Mouse (Mus musculus) urinary bladder, postnatal 10 days (tissue): ENCODE results near the gene Krt81.

ENCODE experiments used
- DNase-seq: peaks from one replicate; pipeline ENCODE4 v3.0.0; 2022; ENCODE audit warnings: low spot score

Krt81 gene

DNA sequence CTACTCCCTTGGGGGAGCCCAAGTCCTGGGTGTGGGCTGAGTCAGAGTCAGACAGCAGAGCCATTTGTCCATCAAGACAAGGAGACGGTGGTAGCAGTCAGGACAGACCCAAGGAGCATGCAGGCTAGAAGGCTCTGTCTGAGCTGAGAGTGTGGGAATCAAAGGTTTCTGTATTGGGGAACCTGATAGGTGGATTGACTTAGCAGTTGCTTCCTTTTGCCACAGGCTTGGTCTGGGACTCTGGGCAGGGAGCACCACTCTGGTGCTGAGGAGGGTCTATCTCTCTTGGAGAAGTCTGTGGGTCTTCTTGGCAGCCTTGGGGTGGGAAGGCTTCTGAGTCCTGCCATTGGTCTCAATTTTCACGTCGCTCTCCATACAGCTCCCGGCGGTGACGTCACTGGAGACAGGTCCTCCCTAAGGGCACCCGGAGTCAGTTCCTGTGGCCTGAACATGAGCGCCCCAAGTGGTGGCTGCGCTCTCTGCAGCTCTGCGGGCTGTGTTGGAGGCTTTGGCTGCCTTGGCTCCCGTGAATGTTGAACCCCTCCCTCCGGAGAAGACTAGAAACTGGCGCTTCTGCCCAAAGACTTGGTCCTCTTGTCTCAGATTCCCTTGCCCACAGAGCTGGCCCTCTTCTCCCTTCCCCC lies 10.3 kb downstream of the Krt81 start:
- DNase-seq = no peak

DNA sequence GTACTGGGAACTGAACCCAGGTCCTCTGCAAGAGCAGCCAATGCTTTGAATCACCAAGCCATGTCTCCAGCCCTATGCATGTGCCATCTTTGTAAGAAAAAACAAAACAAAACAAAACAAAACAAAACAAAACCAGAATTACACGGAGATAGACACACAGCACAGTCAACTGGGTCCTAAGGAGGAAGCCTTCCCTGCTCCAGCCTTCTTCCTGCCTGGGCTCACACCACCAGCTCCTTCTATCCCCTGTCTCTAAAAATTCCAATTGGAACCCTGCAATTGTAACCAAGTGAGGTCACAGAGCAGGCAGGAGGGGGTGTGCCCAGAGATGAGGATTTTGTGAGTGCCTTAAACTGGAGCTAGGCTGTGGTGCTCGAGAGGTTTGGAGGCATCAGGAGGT lies 16.1 kb downstream of the Krt81 start, which contains the start of gene Krt88:
Krt88 (plus strand) TSS at position 301 of the 400 bp plus-strand sequence.
- DNase-seq = no peak

DNA sequence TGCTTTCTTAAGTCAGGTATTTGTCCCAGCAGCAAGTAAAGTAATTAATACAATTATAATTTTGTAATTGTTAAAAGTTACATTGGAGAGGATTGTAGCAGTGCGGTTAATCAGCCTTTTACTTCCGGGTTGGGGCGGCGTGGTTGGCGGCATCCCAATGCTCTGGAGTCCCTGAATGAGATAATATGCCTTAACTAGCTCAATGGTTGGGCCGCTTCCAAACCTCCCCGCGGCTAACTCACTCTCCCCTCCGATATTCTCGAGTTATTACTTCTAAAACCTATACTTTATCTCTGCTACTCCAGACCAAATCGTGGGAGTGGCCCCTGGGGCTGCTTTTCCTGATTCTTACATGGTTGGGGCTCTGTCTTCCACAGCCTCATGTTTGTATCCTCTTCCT lies 17.0 kb downstream of the Krt81 start:
- DNase-seq = no peak

DNA sequence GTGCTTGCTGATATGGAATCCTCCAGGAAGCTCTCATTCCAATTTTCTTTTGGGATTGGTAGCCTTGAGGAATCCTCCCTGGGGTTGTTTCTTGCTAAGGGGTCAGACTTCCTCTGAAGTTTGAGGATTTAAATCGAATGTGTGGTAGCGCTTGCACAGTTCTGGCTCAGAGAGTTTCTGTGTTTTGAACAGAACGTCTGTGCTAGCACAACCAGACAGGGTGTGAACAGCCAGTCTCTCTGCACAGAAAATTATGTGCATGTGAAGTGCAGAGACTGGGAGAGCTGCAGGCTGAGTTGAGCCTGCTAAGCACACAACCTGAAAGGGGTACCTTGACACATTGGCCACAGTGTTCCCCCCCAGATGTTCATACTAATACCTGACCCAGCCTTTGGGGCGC lies 22.7 kb downstream of the Krt81 start:
- DNase-seq = no peak

DNA sequence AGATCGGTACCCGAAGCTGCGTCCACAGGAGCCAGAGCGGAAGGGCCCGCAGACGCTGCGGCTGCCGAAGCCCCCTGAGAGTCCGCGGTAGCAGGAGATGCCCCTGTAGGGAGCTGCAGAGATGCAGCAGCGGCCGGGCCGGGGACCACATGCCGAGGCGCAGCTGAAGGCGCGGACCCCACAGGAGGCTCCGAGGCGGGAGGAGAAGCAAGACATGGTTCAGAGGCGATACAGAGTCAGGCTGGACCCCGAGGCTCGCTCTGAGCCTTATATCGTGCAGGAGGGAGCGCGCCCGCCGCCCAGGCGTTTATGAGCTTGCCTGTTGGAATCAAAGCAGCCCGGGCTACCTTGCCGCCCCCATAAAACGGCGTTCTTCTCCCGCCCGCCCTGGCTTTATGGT lies 25.0 kb downstream of the Krt81 start, which contains the start of gene Krt87:
Krt87 (minus strand) TSS at position 250 of the 400 bp plus-strand sequence.
- no peak for DNase-seq

DNA sequence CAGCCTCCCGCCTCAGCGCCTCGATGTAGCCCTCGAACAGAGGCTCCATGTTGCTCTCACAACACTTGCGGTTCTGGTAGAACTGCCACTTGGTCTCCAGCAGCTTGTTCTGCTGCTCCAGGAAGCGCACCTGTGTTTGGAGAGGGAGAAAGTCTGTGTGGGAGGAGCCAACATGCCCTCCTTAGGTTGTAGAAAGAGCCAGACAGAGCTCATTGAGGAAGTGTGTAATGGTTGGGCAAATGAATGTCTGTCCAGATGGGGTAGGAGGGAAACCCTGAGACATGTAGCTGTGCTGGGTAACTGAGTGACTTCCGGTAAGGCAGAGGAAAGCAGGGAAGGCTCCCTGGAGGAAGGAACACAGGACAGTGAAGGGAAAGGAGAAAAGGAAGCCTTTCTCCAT lies 26.9 kb downstream of the Krt81 start:
- DNase-seq = no peak

DNA sequence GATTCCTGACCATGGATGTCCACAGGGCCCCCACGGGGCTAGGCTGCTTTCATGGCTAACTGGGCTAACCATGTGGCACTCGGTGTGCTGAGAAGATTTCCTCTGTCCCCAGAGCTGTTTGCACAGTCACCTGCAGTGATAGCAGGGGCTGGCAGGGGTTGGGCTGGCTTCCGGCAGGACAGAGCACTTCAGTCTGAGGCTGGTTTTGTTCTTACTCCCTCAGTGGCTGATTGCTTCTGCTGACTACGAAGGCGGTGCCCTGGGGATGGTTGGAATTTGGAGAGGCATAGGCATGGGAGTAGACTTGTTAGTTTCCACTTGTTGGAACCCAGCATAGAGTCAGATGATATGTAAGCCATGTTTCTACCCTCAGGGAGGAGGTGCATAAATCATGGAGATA lies 38.6 kb downstream of the Krt81 start:
- DNase-seq = no peak

DNA sequence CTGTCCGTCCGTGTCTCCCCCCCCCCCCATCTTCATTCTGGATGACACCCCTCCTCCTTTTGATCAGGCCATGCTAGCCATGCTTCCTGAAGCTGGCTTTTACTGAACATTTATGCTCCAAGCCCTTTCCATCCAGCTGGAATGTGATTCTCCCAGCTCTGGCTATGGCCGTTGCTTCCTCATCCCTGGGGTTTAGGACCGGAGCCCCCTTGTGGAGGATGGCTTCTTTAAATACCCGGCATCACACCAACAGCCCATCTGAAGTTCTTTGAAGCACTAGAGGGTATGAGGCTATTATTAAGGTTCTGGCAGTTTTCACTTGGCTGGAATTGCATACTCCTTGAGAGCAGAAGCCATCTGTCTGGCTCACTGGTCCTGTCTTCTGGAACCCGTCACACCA lies 42.6 kb downstream of the Krt81 start:
- DNase-seq = no peak

DNA sequence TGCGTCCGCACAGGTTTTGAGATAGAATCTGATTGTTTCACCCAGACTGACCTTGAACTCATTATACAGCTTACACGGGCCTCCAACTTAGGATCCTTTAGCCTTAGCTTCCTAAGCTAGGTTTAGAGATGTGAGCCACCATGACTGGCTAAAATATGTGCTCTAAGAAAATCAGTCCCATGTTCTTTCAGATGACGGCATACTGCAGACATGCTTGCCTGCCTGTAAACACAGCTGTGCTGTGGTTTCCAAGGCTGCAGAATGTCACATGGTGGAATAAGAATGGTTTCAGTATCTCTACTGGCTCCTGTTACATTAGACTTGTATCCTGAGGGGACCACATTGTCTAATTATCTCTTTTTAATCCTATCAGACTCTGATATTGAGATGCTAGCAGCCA lies 44.6 kb downstream of the Krt81 start:
- DNase-seq = no peak

DNA sequence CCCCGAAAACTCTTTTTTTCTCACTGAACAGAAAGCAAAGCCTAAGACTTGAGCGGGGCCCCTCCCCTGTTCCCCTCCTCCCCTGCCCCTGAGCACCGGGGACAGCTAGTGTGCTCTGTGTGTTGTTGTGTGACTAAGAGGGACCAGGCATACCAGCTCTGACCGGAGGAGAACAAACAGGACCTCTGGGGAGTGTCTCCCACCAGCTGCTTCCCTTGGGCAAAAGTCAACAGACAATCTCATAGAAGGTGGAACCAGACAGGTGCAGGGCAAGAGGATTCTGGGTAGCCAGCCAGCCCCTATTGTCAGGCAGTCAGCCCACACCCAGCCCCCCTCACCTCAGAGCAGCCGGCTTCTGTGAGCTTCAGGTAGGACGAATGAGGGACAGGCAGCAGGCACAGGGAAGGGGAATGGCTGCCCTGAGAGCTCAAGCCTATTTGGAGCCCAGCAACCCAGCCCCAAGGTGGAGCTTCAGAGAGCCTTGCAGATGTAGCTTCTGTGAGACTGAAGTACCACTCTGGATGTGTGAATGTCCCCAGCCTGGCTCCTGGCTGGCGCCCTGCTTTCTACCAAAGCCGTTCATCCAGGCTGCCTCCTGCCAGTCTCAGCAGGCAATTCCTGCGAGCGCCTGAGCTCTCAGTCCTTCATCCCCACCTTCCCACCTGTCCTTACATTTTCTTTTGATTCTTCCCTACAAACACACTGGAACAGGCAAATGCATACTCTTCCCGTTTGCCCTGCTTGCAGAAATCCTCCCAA lies 48.6 kb downstream of the Krt81 start:
- DNase-seq = no peak

DNA sequence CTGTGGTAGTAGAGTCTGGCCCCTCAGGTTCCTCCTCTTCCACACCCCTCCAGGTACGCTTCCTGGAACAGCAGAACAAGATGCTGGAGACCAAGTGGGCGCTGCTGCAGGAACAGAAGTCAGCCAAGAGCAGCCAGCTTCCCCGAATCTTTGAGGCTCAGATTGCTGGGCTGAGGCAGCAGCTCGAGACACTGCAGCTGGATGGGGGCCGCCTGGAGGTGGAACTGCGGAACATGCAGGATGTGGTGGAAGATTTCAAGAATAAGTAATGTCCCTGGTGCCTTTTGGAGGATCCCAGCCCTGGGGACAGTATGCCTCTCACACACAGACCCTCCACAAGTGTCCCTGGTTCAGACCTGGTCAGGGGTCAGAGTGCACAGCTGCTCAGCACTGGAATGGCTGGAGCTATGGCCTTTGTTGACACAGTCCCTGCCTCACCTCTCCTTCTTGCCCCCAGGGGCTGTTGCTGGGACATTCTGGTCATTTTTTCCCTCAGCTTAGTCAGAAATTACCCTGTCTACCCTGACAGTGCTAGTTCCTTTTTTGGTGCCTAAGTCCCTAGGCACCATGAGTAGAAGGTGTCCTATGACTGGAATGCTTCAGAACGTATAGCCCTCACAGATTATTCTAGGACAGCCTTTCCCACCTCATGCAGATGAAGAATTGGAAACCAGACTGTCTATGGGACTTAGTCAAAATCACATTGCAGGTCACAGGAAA lies 49.5 kb downstream of the Krt81 start:
- DNase-seq = no peak

DNA sequence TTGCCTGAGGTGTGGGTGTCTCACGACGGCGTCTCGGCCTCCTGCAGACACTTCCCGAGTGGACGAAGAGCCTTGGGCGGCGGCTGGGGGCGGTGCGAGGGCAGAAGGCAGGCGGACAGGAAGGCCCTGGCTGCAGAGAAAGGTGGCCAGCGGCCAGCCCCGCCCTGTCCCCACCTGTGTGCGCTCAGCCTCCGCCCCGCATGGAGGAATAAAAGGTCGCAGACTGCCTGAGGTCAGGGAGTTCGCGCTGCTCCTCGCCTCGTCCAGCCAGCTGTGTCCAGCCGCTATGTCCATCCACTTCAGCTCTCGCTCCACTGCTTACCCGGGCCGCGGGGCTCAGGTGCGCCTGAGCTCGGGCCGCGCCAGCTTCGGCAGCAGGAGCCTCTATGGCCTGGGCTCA lies 51.4 kb downstream of the Krt81 start:
- no peak for DNase-seq

DNA sequence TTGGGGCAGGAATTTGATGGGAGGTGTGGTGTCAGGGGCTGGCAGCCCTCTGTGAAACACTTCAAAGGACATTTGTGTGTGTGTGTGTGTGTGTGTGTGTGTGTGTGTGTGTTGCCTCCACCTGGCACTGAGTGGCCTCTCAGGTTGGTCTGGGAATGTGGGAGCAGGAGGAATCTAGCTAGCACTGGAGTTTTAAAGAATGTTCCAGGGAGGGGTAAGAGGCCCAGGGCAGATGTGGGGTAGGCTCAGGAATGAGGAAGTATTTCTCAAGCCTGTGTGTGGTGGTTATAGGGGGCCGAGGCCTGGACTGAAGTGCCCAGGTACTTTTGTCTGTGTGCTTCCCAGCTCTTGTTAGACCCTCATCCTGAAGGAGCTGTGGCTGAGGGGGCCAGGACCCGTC lies 52.8 kb downstream of the Krt81 start, which contains the start of gene Krt7:
Krt7 (plus strand) TSS at position 269 of the 400 bp plus-strand sequence.
- no peak for DNase-seq
